Mouse (Mus musculus): Measurements from ENCODE around the gene Zfp827. TPM values are rescaled to one million over a fixed set of nuclear protein-coding genes. Genes with fewer than 3 reads are reported as not detected.

Gene Zfp827
- total RNA-seq, 2 experiments from 2014 or later, result 3.8 to 4.5 TPM

DNA sequence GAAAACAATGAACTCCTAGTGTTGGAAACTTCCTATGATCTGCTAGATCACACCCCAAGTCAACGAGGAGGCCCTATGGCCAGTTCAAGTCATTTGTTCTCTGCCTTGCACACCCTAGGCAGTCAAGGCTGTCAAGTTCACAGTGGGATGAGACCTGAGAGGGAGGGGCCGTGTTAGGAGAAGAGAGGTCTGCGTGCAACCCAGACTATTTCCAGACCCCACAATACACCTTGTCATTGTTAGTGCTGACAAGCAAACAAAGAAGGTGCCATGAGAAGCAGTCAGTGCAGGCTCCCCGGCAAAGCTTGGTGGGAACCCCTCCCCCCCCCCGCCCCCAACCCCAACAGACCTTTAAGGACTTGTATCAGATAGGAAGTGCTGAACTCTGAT is 194.5 kb downstream of the Zfp827 start:
- no peak for DNase-seq

DNA sequence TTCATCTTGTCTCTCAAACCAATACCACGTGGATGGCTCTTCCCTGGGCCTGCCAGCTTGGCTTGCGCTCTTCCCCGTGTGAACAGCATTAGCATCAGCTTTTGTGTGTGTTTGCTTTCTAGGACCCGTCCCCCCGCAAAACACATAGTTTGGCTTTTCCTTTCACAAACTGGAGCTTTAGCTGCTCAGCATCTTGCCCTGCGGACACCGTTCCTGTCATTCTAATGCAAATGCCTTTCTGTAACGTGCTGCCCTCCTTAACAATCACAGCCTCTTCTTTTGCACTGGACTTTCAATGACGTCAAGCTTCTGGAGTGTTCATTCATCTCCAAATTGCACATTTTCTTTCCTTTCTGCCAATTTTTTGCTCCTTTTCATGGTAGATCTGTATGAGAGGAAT is 196.1 kb downstream of the Zfp827 start:
- DNase-seq, result no peak

DNA sequence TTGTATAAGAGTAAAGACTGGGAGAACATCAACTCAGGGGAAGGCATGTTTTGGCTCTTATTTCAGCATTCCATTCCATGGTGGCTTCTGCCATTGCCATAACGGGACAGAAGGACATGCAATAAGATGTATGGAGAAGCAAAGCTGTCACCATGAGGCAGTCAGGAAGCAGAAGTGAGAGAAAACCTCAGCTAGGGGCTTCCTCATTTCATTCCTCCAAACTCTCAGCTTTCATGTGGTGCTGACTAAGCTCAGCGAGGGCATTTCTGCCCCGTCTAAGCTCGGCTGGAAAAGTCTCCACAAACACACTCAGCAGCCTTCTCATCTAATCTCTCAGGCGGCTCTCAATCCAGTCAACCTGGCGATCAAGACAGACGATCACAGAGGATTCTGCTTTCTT is 197.3 kb downstream of the Zfp827 start:
- DNase-seq, result no peak

DNA sequence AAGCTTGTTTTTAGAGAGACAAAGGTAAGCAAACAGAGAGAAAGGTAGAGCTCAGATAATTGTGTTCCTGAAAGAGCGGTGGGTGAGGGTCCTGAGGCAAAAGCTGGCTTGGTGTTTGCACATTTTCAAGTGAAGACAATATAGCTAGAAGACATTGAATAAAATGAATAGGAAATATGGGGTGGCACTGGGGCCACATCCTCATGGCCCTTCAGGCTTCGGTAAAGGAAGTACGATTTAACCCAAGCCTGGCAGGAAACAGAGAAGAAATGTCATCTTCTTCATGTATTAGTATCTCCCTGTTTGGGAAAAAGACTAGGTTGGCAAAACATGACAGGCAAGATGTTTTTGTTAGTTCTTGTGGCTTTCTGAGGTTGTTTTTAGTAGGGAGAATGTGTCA is 197.8 kb downstream of the Zfp827 start:
- no peak for DNase-seq

DNA sequence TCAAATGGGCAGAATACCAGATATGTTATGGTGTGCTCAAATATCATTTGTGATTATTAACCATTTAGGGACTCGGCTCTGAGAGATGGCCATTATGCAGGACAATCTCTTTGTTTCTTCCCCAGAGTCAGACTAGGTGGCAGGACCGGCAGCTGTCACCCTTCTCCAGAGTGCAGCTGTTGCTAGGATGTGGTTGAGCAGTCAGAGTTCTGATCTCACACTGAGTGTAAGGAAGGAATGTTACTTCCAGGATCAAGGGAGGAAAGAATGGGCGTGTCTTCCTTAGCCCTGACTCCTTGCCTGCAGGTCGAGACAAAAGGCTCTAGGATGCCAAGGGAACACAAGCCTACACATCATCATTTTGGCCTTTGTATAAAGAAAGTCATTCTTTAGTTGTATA is 199.0 kb downstream of the Zfp827 start:
- DNase-seq, result no peak

DNA sequence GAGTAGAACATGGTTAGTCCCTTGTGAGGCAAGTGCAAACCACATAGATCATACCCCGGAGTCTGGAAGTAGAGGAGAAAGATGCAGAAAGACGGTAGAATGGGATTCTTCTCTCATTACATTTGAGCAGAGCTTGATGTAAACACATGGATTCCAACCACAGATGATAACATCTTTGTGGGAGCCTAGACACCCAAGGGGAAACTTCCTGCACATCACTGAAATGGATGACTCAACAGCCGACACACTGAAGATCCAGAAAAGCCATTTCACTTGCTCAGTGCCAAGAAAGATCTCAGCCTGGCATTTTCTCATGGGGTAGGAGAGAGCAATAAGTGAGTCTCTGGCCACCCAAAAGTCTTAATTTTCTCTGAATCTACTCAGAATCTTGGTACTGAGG is 199.7 kb downstream of the Zfp827 start:
- no peak for DNase-seq

DNA sequence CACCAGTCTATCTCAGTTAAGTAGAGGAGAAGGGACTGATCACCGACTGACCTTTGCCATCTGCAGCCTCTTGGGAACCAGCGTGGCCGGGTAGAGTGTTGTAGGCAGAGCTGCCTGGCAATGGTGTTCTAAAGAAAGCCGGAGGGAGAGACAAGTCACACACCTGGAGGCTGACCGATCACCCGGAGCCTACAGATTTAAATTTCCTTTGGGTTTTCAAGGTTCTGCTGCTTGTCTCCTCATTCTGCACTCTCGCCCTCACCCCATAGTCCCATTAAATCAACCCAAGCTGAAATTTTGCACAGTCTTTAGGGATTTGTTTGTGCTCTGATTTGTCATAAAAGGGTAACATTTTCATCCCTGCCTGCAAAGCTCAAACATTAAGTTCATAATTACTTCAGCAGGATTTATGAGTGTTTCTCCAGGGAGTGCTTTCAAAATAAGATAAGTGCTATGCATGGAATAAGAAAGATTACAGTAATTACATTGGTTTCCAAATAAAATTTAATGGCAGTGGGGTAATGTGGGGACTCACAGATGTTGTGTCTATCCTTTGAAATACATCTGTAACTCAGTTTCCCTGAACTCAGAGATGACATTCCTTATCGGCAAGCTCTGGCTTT is 201.1 kb downstream of the Zfp827 start:
- DNase-seq, result no peak

DNA sequence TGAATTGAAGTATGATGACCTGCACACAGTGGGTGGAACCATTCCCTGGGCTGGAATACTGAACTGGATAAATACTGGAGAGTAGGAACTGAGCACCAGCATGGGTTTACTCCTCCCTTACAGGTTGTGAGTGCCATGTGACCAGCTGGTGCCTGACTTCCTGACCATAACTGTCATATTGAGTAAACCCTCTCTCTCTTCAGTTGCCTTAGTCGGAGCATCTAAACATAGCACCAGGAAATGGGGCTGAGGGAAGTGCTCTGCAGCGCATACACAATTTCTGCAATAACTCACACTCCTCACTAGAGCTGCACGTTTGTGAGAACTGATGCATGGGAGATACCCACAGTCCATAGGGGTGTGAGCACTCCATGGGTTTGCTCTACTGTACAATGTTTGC is 211.1 kb downstream of the Zfp827 start:
- DNase-seq, result no peak

DNA sequence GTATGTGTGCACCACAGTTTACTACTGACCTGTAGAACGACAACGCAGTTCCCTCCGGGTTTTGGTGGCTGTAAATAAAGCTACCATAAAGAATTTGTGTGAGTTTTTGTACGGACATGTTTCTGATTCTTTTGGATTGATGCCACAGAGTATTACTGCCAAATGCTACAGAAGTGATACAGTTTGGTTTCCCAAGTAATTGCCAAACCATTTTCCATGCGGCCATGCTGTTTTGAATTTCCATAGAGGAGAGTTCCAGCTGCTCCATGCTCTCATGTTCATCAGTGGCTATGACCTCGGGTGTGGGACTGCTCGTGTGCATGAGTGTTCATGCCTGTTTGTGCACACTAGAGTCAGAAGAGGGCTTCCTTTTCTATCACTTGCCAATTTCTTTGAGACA is 211.8 kb downstream of the Zfp827 start:
- no peak for DNase-seq

Other genes starting within 250 kb of the Zfp827 start
- gene Lsm6, start 207.3 kb upstream of the Zfp827 start, total RNA-seq (2021), result 10 to 100 TPM; 58.0 to 73.7 TPM
- gene 1700011L22Rik, start 220.1 kb downstream of the Zfp827 start, total RNA-seq (2021), result not detected